Mouse (Mus musculus): ENCODE results near the gene Nomo1. TPM values are rescaled to one million over a fixed set of nuclear protein-coding genes. Genes with fewer than 3 reads are reported as not detected.

The Nomo1 gene
- polyA plus RNA-seq, 1 experiment: 43.9 TPM

DNA sequence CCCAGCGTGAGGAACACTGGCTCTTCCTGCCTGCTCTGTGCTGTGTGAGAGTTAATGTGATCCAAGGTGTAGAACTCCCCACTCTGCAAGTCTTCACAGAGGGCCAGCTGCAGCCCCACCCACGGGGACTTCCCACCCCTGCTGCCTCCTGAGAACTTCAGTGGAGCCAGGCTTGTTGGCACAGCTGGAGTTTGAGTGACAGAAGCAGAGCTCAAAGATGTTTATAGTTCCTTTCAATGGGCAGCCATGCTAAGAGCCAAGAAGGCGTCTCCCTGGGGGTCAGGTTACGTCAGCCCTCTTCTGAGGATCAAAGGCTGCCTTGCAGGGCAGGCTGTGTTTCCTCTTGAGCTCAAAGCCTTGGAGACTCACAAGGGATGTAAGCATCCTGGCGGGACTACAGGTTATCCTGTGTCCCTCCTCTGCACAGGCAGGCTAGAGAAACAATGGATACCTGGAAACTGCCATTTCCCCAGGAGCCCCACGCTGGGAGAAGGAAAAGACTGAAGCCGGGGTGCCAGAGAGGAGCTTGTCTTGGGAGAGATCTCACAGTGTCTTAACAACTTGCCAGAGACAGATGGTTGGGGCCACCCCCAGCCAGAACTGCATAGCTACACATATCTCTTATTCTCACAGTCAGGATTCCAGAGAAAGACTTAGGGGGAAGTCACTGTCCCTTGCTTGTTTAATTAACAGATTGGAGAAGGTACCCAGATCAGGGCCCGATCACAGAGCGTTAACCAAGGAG lies 20.1 kb upstream of the Nomo1 start:
- TF ChIP-seq CTCF (IDR thresholded peaks at IDR 0.05; ENCODE audit: control insufficient read depth, insufficient read depth, low read length) (no peak), POLR2A (IDR thresholded peaks at IDR 0.05; ENCODE audit: borderline replicate concordance, control insufficient read depth, low read depth, low read length) (no peak)
- Histone ChIP-seq H3K4me1 (ENCODE audit: control insufficient read depth, insufficient read depth, low read length) (no peaks in the 10 kb centered on the region), H3K4me3 (replicated peaks; ENCODE audit: control insufficient read depth, low read depth, low read length) (no peak overlapping the region), H3K27ac (ENCODE audit: control insufficient read depth, insufficient read depth, low read depth, low read length, poor library complexity) (no peak overlapping the region)
- 57% methylated on average over 9 of the region's 9 CpGs for WGBS

DNA sequence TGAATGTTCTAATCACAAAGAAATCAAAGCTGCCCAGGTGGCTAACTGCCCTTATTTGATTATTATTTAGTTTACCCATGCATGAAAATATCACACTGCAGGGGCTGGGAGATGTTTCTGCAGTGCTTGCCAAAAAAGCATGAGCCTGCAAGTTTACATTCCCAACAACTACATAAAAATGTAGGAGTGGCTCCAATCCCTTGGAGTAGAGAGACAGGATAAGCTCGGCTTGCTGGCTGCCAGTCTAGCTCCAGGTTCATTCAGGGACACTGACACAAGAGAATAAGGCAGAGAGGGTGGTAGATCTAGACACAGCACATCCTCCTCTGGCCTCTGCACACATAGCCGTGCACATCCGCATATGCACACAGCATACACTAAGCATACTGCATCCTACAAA lies 13.9 kb upstream of the Nomo1 start:
- no peak for TF ChIP-seq CTCF (IDR thresholded peaks at IDR 0.05; ENCODE audit: control insufficient read depth, insufficient read depth, low read length)
- TF ChIP-seq POLR2A (IDR thresholded peaks at IDR 0.05; ENCODE audit: borderline replicate concordance, control insufficient read depth, low read depth, low read length): no peak
- no peaks in the 10 kb centered on the region for H3K4me1 ChIP-seq (ENCODE audit: control insufficient read depth, insufficient read depth, low read length)
- H3K4me3 ChIP-seq (replicated peaks; ENCODE audit: control insufficient read depth, low read depth, low read length): no peak overlapping the region
- no peak overlapping the region for H3K27ac ChIP-seq (ENCODE audit: control insufficient read depth, insufficient read depth, low read depth, low read length, poor library complexity)
- WGBS: 73% methylated on average over 3 of the region's 3 CpGs

DNA sequence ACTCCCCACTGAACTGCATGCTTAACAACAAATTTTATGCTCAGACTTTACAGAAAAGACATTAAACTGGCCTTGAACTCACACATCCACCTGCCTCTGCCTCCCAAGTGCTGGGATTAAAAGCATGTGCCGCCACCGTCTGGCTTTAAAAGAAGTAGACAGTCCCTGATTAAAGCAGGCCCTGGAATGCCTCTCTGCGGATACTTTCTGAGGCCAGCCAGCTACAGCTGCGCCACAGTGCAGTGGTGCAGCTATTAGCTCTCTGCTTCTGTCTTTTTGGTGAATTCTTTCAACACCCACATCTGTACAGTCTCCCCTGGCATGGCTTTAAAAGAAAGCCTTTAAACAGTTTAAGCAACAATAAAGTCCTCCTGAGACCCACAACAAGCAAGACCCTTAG lies 11.5 kb upstream of the Nomo1 start:
- Histone ChIP-seq H3K27ac (ENCODE audit: control insufficient read depth, insufficient read depth, low read depth, low read length, poor library complexity) (no peak overlapping the region), H3K4me1 (ENCODE audit: control insufficient read depth, insufficient read depth, low read length) (no peaks in the 10 kb centered on the region), H3K4me3 (replicated peaks; ENCODE audit: control insufficient read depth, low read depth, low read length) (no peak overlapping the region)
- TF ChIP-seq POLR2A (IDR thresholded peaks at IDR 0.05; ENCODE audit: borderline replicate concordance, control insufficient read depth, low read depth, low read length): no peak
- no peak for TF ChIP-seq CTCF (IDR thresholded peaks at IDR 0.05; ENCODE audit: control insufficient read depth, insufficient read depth, low read length)
- WGBS: 85% methylated on average over 4 of the region's 4 CpGs

DNA sequence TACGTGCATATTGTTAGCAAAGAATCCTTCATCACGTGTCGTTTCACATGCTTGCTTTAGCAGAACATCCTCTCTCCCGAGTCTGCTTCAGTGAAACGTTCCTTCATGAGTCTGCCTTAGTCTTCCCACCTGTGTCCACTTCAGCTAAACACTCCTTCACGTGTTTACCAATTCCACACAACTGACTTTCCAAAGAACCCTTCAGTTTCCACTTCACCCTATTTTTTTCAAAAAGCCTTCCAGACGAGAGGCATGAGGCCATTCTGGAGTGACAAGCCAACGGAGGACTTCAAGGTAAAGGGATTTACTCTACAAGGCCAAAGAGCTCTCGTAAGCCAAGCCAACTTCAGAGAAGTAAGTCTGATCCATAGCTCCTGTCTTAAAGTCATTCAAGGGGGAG lies 8.1 kb upstream of the Nomo1 start:
- TF ChIP-seq POLR2A (IDR thresholded peaks at IDR 0.05; ENCODE audit: borderline replicate concordance, control insufficient read depth, low read depth, low read length): no peak
- TF ChIP-seq CTCF (IDR thresholded peaks at IDR 0.05; ENCODE audit: control insufficient read depth, insufficient read depth, low read length): no peak
- H3K4me1 ChIP-seq (ENCODE audit: control insufficient read depth, insufficient read depth, low read length): no peaks in the 10 kb centered on the region
- H3K4me3 ChIP-seq (replicated peaks; ENCODE audit: control insufficient read depth, low read depth, low read length): no peak overlapping the region
- 73% methylated on average over 9 of the region's 9 CpGs for WGBS
- no peak overlapping the region for H3K27ac ChIP-seq (ENCODE audit: control insufficient read depth, insufficient read depth, low read depth, low read length, poor library complexity)

DNA sequence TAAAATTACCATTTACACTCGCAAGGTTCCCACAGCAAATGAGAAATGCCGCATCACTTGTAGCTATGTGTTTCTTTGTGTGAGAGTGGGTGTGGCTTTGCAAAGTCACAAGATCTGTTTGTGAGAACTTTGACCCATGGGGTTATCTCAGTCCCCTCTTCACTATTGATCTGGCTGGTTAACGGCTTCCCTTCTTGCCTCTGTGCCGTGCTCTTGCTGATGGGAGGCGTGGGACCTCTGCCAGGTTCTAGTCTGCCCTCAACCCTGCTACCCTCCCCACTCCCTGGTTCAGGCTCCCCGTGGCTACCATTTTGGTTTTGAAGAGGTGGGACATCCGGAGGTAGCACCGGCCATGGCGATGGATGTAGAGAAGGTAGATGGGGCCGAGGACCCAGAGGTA lies 4.8 kb upstream of the Nomo1 start:
- Histone ChIP-seq H3K4me1 (ENCODE audit: control insufficient read depth, insufficient read depth, low read length) (no peaks in the 10 kb centered on the region), H3K27ac (ENCODE audit: control insufficient read depth, insufficient read depth, low read depth, low read length, poor library complexity) (no peak overlapping the region), H3K4me3 (replicated peaks; ENCODE audit: control insufficient read depth, low read depth, low read length) (no peak overlapping the region)
- 84% methylated on average over 10 of the region's 10 CpGs for WGBS
- TF ChIP-seq POLR2A (IDR thresholded peaks at IDR 0.05; ENCODE audit: borderline replicate concordance, control insufficient read depth, low read depth, low read length): no peak
- no peak for TF ChIP-seq CTCF (IDR thresholded peaks at IDR 0.05; ENCODE audit: control insufficient read depth, insufficient read depth, low read length)

DNA sequence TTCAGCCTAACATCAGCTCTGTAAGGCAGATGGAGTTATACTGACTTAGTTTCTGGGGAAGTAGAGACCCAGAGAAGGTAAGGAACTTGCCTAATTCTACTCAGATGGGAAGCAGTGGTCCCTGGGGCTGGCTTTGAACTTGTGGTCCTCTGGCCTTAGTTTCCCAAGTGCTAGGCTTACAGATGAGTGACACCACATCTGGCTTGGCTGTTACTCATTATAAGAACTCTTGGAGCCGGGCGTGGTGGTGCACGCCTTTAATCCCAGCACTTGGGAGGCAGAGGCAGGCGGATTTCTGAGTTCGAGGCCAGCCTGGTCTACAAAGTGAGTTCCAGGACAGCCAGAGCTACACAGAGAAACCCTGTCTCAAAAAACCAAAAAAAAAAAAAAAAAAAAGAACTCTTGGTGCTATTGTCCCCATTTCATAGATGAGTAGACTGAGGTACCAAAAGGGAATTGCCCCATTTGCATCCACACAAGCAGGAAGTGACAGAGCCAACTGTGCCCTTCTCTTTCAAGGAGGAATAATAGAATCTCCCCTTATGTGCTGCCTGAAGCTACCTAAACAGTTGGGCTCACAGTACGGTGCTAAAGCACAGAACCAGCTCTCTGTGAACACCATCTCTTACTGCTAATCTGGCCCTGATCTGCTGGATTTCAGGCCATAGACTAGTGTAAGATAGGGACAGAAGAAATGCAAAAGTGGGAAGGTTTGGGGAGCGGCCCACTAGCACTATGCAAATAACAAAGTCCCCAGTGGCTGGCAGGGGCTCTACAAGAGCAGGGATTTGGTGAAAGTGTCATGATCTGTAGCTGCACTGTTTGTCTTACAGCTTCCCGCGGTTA lies 4.0 kb upstream of the Nomo1 start:
- Histone ChIP-seq H3K4me1 (ENCODE audit: control insufficient read depth, insufficient read depth, low read length) (no peaks in the 10 kb centered on the region; the same call in 1 of the 2 replicates), H3K27ac (ENCODE audit: control insufficient read depth, insufficient read depth, low read depth, low read length, poor library complexity) (no peak overlapping the region), H3K4me3 (replicated peaks; ENCODE audit: control insufficient read depth, low read depth, low read length) (no peak overlapping the region)
- TF ChIP-seq POLR2A (IDR thresholded peaks at IDR 0.05; ENCODE audit: borderline replicate concordance, control insufficient read depth, low read depth, low read length) (no peak), CTCF (IDR thresholded peaks at IDR 0.05; ENCODE audit: control insufficient read depth, insufficient read depth, low read length) (no peak)
- 65% methylated on average over 9 of the region's 9 CpGs for WGBS

DNA sequence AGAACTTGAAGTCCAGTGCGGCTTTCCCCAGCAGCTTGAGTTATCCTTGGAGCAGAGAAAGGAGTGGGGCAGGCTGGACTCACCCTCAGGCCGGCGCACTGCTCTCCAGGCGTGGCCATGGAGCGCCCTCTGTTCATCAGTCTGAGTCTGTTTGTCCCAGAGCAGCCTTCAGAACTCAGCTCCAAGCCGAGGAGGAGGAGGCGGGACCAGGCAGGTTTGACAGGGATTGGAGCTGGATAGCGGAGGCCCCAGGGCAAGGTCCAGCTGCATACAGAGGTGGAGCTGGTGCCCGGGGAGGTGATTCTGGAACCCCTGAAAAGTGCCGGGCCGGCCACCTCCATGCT lies 3.4 kb upstream of the Nomo1 start, which contains the start of gene Abcc6:
Abcc6 (minus strand) TSS at position 158 of the 344 bp plus-strand sequence.
- WGBS: 53% methylated on average over 11 of the region's 11 CpGs
- no peak within 1 kb of the TSS for H3K27ac ChIP-seq (ENCODE audit: control insufficient read depth, insufficient read depth, low read depth, low read length, poor library complexity)
- no peak for TF ChIP-seq POLR2A (IDR thresholded peaks at IDR 0.05; ENCODE audit: borderline replicate concordance, control insufficient read depth, low read depth, low read length)
- TF ChIP-seq CTCF (IDR thresholded peaks at IDR 0.05; ENCODE audit: control insufficient read depth, insufficient read depth, low read length): no peak

DNA sequence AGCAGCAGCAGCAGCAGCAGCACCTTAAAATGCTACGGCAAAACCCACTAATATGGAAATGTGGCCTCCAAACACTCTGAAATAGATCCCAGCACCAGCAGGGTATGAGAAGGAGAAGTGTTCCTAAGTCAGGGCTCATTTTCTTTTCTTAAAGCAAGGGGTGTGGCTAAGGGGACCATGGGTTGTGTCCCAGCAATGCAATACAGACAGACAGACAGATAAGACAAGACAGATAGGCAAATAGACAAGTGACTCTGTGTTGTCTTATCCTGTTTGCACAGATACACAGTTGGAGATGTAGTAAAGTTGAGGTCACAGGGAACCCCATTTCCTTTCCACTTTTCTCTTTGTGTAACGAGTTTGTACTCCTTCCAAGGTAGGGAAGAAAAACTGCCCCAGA lies 2.4 kb upstream of the Nomo1 start:
- H3K4me3 ChIP-seq (replicated peaks; ENCODE audit: control insufficient read depth, low read depth, low read length): no peak overlapping the region
- H3K4me1 ChIP-seq (ENCODE audit: control insufficient read depth, insufficient read depth, low read length): peaks cover 3% of the 10 kb centered on the region; the same call in 1 of the 2 replicates
- no peak for TF ChIP-seq POLR2A (IDR thresholded peaks at IDR 0.05; ENCODE audit: borderline replicate concordance, control insufficient read depth, low read depth, low read length)
- no peak for TF ChIP-seq CTCF (IDR thresholded peaks at IDR 0.05; ENCODE audit: control insufficient read depth, insufficient read depth, low read length)
- H3K27ac ChIP-seq (ENCODE audit: control insufficient read depth, insufficient read depth, low read depth, low read length, poor library complexity): no peak overlapping the region
- 51% methylated on average over 2 of the region's 2 CpGs for WGBS

More for the DNA sequence above, 3.4 kb upstream of the Nomo1 start, which contains the start of gene Abcc6:
- peaks cover 3% of the 10 kb centered on the region; the same call in 1 of the 2 replicates for H3K4me1 ChIP-seq (ENCODE audit: control insufficient read depth, insufficient read depth, low read length)
- no peak within 1 kb of the TSS for H3K4me3 ChIP-seq (replicated peaks; ENCODE audit: control insufficient read depth, low read depth, low read length)

Measured in bone marrow, adult 2 months (tissue).